Mouse (Mus musculus) embryonic fibroblast, embryonic 13.5 days (primary cell): Measurements from ENCODE around the gene Pias1. TPM values are rescaled to one million over a fixed set of nuclear protein-coding genes. Genes with fewer than 3 reads are reported as not detected.

ENCODE experiments used
- H3K27ac ChIP-seq: 2 replicates; pipeline ENCODE4 v1.5.1; 2012; ENCODE audit warnings: low read length, control low read depth, inconsistent platforms; ENCODE audit not compliant: insufficient read depth
- H3K4me1 ChIP-seq: 2 replicates; pipeline ENCODE4 v1.6.1; 2011; ENCODE audit warnings: low read length; ENCODE audit not compliant: control insufficient read depth, insufficient read depth
- H3K4me3 ChIP-seq: 2 replicates; pipeline ENCODE4 v1.5.1; 2011; ENCODE audit warnings: mild to moderate bottlenecking, control low read depth, low read length; ENCODE audit not compliant: insufficient read depth
- CTCF ChIP-seq: IDR thresholded peaks from 2 replicates; pipeline ENCODE4 v1.5.1; 2011; ENCODE audit warnings: mild to moderate bottlenecking, control low read depth, low read length, moderate library complexity, borderline replicate concordance; ENCODE audit not compliant: insufficient read depth
- POLR2A ChIP-seq: IDR thresholded peaks from 2 replicates; pipeline ENCODE4 v1.6.1; 2011; ENCODE audit warnings: low read depth, mild to moderate bottlenecking, control low read depth, low read length, moderate library complexity
- polyA plus RNA-seq: library from polyadenylated mRNA; stranded (reverse); fragments of >200 nt; gene quantifications from 2 replicates; pipeline ENCODE4 v1.2.4, GENCODE M21; 2011; ENCODE audit warnings: low read depth; ENCODE audit not compliant: missing spikeins, insufficient read length

The Pias1 gene
- polyA plus RNA-seq, 1 experiment, result 48.4 TPM

DNA sequence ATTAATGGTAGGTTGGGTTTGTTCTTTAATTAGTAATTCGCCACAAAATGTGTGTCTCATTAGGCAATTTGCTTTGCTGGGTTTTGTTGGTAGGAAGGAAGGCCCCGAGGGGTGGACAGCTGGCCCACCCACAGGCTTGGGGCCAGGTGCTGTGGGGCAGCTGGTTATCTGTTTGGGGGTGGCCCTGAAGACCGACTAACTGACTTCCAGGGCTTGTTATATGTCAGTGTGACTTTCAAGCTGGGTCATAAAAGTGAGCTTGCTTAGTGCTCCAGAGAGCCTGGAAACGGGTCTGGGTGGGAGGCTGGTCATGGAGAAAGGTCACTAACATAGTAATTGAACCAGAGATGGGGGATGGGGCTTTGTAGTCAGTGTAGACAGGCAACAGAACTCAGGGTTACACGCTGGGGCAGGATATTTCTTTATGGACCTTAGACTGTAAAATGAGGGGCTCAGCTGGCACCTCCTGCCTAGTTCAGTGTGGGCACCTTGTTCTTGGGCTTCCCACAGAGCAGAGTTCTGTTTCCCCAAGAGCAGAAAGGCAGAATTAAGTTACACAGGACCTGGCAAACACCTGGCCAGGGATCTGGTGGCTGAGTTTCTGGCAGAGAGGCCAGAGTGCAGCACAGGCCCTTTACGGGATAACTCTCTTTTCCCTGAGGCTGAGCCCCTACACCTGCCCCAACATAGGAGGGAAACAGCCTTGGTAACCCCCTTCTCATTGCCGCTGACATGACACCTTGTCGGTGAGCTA, 129.3 kb downstream of the Pias1 start:
- TF ChIP-seq POLR2A (no peak), CTCF (no peak)
- H3K27ac ChIP-seq, result 0 out of 2 replicates have a peak overlapping the region, but pooled peaks have one; percentile 32
- 0 out of 2 replicates have a peak, but pooled peaks cover 4% of the 10 kb centered on the region for H3K4me1 ChIP-seq
- H3K4me3 ChIP-seq, result no peak overlapping the region

GRCm38 (mm10) chr9:62857719-62858261, 129.9 kb downstream of the Pias1 start, which contains the start of gene Calml4:
Gene Calml4, plus strand, starts transcription at chr9:62858080.
- no peak within 1 kb of the TSS for H3K4me3 ChIP-seq
- TF ChIP-seq CTCF (no peak), POLR2A (no peak)
- H3K4me1 ChIP-seq, result 0 out of 2 replicates have a peak, but pooled peaks cover 4% of the 10 kb centered on the region
- peak within 1 kb of the TSS; percentile 34; the same call in 1 of the 2 replicates for H3K27ac ChIP-seq

- Histone ChIP-seq H3K27ac (no peak overlapping the region), H3K4me3 (no peak overlapping the region), H3K4me1 (0 out of 2 replicates have a peak, but pooled peaks cover 4% of the 10 kb centered on the region)
- TF ChIP-seq POLR2A, result no peak
- no peak for TF ChIP-seq CTCF
Measured at GRCm38 (mm10) chr9:62857216-62857615, 130.5 kb downstream of the Pias1 start.

- Histone ChIP-seq H3K4me1 (0 out of 2 replicates have a peak, but pooled peaks cover 4% of the 10 kb centered on the region), H3K4me3 (no peak overlapping the region), H3K27ac (no peak overlapping the region)
- no peak for TF ChIP-seq CTCF
- TF ChIP-seq POLR2A, result no peak
Measured at GRCm38 (mm10) chr9:62854483-62854882, 133.2 kb downstream of the Pias1 start.

- Histone ChIP-seq H3K4me1 (no peaks in the 10 kb centered on the region), H3K27ac (no peak overlapping the region), H3K4me3 (no peak overlapping the region)
- TF ChIP-seq CTCF (no peak), POLR2A (no peak)
Measured at GRCm38 (mm10) chr9:62851571-62851970, 136.2 kb downstream of the Pias1 start.

DNA sequence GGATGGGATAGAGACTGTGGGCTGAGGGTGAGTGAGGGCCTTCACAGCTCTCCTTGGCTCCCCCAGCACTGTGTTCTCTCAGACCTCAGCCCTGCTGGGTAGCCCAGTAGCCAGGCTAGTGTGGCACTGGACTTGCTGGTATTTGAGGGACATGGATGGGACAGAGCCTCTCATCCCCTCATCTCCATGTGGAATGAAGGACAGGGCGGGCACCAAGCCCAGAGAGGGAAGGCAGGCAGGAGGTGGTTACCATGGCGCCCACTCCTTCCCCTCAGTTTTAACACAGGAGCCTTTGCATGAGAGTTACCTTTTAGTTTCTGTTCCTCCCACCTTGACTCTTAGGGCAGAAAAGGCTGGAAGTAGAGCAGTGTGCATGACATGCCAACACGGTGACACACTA, 139.1 kb downstream of the Pias1 start:
- Histone ChIP-seq H3K4me3 (no peak overlapping the region), H3K4me1 (no peaks in the 10 kb centered on the region), H3K27ac (no peak overlapping the region)
- TF ChIP-seq POLR2A (no peak), CTCF (no peak)

DNA sequence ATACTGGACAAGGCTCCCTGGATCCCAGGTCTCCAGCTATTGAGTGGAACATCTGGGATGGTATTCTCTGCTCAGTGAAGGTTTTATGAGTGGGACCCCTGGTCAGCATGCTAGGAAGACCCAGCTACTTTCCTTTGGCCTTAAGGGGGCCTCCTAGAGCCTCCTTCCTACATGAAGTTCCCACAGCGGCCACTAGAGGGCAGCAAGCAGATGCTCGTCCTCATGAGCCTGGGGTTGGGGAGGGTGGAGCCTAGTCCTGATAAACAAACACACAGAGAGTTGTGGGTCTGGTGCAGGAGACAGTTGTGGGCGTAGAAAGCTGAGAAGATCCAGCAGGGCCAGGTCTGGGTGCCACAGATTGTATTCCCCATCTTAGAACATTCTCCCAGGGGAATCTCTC, 140.0 kb downstream of the Pias1 start:
- TF ChIP-seq CTCF, result peak; percentile 87
- TF ChIP-seq POLR2A, result no peak
- Histone ChIP-seq H3K4me3 (no peak overlapping the region), H3K4me1 (no peaks in the 10 kb centered on the region), H3K27ac (no peak overlapping the region)

GRCm38 (mm10) chr9:62844461-62844860, 143.3 kb downstream of the Pias1 start:
- no peak for TF ChIP-seq CTCF
- TF ChIP-seq POLR2A, result no peak
- H3K27ac ChIP-seq, result no peak overlapping the region
- peaks cover under 1% of the 10 kb centered on the region for H3K4me1 ChIP-seq
- H3K4me3 ChIP-seq, result no peak overlapping the region

DNA sequence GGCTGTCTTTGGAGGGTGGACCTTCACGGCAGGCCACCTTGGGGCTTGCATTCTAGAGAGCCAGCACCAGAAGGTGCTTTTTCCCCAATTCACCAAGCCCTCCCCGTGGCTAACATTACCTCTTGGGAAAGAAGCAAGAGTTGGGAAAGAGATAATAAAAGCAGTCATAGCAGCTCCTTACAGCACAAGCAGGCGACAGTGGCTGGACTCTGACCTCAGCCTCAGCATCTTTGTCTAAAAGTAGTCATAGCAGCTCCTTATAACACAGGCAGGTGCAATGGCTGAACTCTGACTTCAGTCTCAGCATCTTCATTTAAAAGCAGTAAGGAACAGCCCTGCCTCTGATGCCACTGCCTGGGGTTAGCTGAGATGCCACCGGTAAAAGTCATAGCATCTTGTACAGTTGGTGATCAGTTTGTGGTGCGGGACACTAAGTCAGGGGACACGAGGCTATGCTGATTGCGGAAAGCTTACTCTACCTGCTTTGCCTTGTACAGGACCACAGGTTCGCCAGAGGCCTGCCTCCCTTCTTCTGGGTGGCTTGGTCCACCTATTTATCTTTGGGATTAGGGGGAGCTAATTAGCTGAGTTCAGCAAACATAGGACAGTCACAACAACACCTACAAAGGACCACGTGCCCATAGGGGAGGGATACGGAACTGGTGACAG, 144.2 kb downstream of the Pias1 start:
- Histone ChIP-seq H3K4me3 (no peak overlapping the region), H3K27ac (no peak overlapping the region), H3K4me1 (peaks cover 4% of the 10 kb centered on the region)
- TF ChIP-seq POLR2A (no peak), CTCF (no peak)

DNA sequence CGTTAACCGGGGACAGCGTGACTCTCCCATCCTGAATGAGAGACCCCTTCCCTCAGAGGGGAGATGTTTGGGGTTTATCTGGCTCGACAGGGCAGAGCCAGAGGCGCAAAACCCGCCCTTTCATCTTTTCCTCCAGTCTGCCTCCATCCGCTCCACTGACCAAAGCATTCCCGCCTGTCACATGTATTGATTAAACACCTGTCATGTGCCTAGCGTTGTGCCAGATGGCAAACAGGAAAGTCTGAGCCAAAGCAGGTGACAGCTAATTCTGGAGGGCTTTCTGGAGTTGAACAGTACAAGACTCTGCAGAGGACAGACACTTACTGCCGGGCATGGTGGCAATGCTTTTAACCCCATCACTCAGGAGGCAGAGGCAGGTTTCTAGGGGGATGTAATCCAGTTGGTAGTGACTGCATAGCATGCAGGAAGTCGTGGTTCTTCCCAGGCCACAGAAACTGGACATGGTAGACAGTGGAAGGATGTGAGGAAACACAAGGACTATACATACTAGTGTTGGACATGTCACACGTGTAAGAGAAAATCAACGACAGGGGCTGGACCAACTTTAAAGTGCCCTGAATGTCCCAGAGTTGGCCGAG, 148.5 kb downstream of the Pias1 start:
- TF ChIP-seq POLR2A (no peak), CTCF (no peak)
- H3K4me3 ChIP-seq, result peak overlapping the region; percentile 66
- peaks cover 4% of the 10 kb centered on the region for H3K4me1 ChIP-seq
- H3K27ac ChIP-seq, result no peak overlapping the region
